Mouse (Mus musculus) adrenal gland, postnatal 36 days (tissue): ENCODE results near the gene Atp11b. TPM values are rescaled to one million over a fixed set of nuclear protein-coding genes. Genes with fewer than 3 reads are reported as not detected.

Experiments
- DNase-seq, 2 experiments: peaks; one replicate each; pipeline ENCODE4 v3.0.0; 2021; ENCODE audit warnings: mixed read lengths in 1 of 2
- long read RNA-seq, 2 experiments: library from polyadenylated mRNA; stranded (forward); transcript quantifications; one replicate each; pipeline ENCODE4 v2.0.0; 2021; ENCODE audit warnings: borderline sequencing depth in 2 of 2
- total RNA-seq, 2 experiments: library from RNA; stranded (reverse); gene quantifications; 2 replicates each; pipeline ENCODE4 v1.2.3; 2021

The Atp11b gene
- total RNA-seq, result 10 to 100 TPM; 40.8 to 48.7 TPM
- long read RNA-seq, experiment 1, full-length matches to known transcripts, result 11 of 19 reads
- long read RNA-seq, experiment 1, partial matches to known transcripts, result 3 of 19 reads
- long read RNA-seq, experiment 1, other reads (novel, unspliced or antisense), result 5 of 19 reads
- long read RNA-seq, experiment 2, partial matches to known transcripts, result 1 of 2 reads
- long read RNA-seq, experiment 2, other reads (novel, unspliced or antisense), result 1 of 2 reads

- DNase-seq, result peak; percentile 89 to 90
Observed at GRCm38 (mm10) chr3:35753825-35754767, at the start of gene Atp11b. Atp11b (plus strand) TSS chr3:35754106.

- DNase-seq, result no peak
Observed at GRCm38 (mm10) chr3:35704328-35704613, 49.6 kb upstream of the Atp11b start.

- DNase-seq, result no peak
Observed at GRCm38 (mm10) chr3:35719531-35720205, 34.2 kb upstream of the Atp11b start.

- DNase-seq, result no peak
Observed at GRCm38 (mm10) chr3:35720801-35721200, 33.1 kb upstream of the Atp11b start.

GRCm38 (mm10) chr3:35721818-35722446, 32.0 kb upstream of the Atp11b start:
- DNase-seq, result no peak

GRCm38 (mm10) chr3:35722811-35723210, 31.1 kb upstream of the Atp11b start:
- DNase-seq, result no peak

GRCm38 (mm10) chr3:35723586-35724322, 30.2 kb upstream of the Atp11b start:
- DNase-seq, result no peak

GRCm38 (mm10) chr3:35725096-35725495, 28.8 kb upstream of the Atp11b start:
- DNase-seq, result no peak

GRCm38 (mm10) chr3:35726936-35727335, 27.0 kb upstream of the Atp11b start:
- no peak for DNase-seq

- no peak for DNase-seq
Observed at GRCm38 (mm10) chr3:35729490-35729889, 24.4 kb upstream of the Atp11b start.

- DNase-seq, result no peak
Observed at GRCm38 (mm10) chr3:35731981-35732777, 21.7 kb upstream of the Atp11b start.

GRCm38 (mm10) chr3:35732778-35733147, 21.1 kb upstream of the Atp11b start:
- no peak for DNase-seq

GRCm38 (mm10) chr3:35734509-35734908, 19.4 kb upstream of the Atp11b start:
- DNase-seq, result no peak

- no peak for DNase-seq
Observed at GRCm38 (mm10) chr3:35738071-35738470, 15.8 kb upstream of the Atp11b start.

GRCm38 (mm10) chr3:35745010-35745409, 8.9 kb upstream of the Atp11b start:
- DNase-seq, result no peak

GRCm38 (mm10) chr3:35746840-35747456, 7.0 kb upstream of the Atp11b start:
- DNase-seq, result no peak

- DNase-seq, result peak; percentile 8 to 26
Observed at GRCm38 (mm10) chr3:35750286-35750685, 3.6 kb upstream of the Atp11b start.

GRCm38 (mm10) chr3:35751724-35752123, 2.2 kb upstream of the Atp11b start:
- peak in 1 of 2 experiments; percentile 23 for DNase-seq

- no peak for DNase-seq
Observed at GRCm38 (mm10) chr3:35762735-35763134, 8.8 kb downstream of the Atp11b start.
